Mouse (Mus musculus): ENCODE measurements around the gene Pdzk1ip1. TPM values are rescaled to one million over a fixed set of nuclear protein-coding genes. Genes with fewer than 3 reads are reported as not detected.

The Pdzk1ip1 gene
- total and polyA plus RNA-seq, 3 experiments, result 0.55 TPM; not detected in 2

DNA sequence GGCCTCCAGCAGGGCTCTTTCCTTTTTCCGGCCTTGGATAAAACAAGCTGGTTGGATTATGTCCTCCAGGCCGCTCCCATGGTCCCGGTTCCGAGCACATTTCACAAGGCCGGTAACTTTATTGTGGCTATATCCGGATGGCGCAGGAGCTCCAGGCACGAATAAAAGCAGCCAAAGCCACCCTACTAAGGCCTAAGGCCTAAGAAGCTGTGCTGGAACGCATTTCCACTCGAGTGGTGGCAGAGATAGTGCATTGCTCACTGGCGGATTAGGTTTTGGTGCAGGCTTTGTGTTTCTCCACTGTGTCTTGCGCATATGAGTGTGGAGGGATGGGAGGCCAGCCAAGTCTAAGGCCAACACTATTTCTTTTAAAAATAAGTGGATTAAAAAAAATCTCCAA lies 28.6 kb upstream of the Pdzk1ip1 start:
- Histone ChIP-seq H3K4me2 (ENCODE audit: insufficient read depth, low read depth, poor library complexity, severe bottlenecking) (no peak overlapping the region), H3K27ac (ENCODE audit: insufficient read depth, low read depth) (no peak overlapping the region), H3K9me3 (replicated peaks; ENCODE audit: low read length) (peaks cover 8% of the 10 kb centered on the region), H3K27me3 (replicated peaks) (peaks cover 87% of the 10 kb centered on the region), H3K79me2 (replicated peaks; ENCODE audit: control insufficient read depth, extremely low read depth, insufficient read depth, poor library complexity, severe bottlenecking) (no peaks in the 10 kb centered on the region), H3K4me1 (ENCODE audit: control insufficient read depth in 1 of 2, insufficient read depth in 2 of 2) (peaks cover 2 to 4% of the 10 kb centered on the region in 2 experiments; a peak in 1 of 4 replicates), H3K36me3 (replicated peaks in 1 of 2; ENCODE audit: control insufficient read depth in 1 of 2, insufficient read depth in 1 of 2, low read length in 1 of 2) (no peaks in the 10 kb centered on the region), H3K9ac (ENCODE audit: insufficient read depth, low read depth) (no peak overlapping the region), H3K4me3 (replicated peaks in 1 of 3; ENCODE audit: low read depth in 2 of 3, low read length in 2 of 3, poor library complexity in 1 of 3) (no peak overlapping the region)
- dilution Hi-C loops (cut with MboI; ENCODE audit: extremely low pct_ligation_motif_present, extremely low pct_unique_long_range_greater_than_20kb, low sequenced_read_pairs), result no loop called here
- TF ChIP-seq ELF1 (IDR thresholded peaks at IDR 0.05; ENCODE audit: low read depth, low read length), result no peak
- no peak for TF ChIP-seq NRF1 (IDR thresholded peaks at IDR 0.05; ENCODE audit: low read depth, low read length)
- TF ChIP-seq JUN (IDR thresholded peaks at IDR 0.05; ENCODE audit: insufficient read depth, low read depth, low read length), result no peak
- no peak for TF ChIP-seq ZC3H11A (IDR thresholded peaks at IDR 0.05; ENCODE audit: low read depth, low read length)
- no peak for TF ChIP-seq PAX5 (IDR thresholded peaks at IDR 0.05; ENCODE audit: low read length)
- TF ChIP-seq MAX (IDR thresholded peaks at IDR 0.05; ENCODE audit: low read length), result no peak
- TF ChIP-seq ETS1 (conservative IDR thresholded peaks at IDR 0.05; ENCODE audit: low read depth, low read length), result no peak
- TF ChIP-seq BHLHE40 (IDR thresholded peaks at IDR 0.05; ENCODE audit: low read depth, low read length), result no peak
- no peak for TF ChIP-seq MYC (IDR thresholded peaks at IDR 0.05; ENCODE audit: low read depth, low read length)
- TF ChIP-seq JUND (conservative IDR thresholded peaks at IDR 0.05; ENCODE audit: low read depth, low read length), result no peak
- in situ Hi-C loops (cut with MboI; ENCODE audit: low pct_ligation_motif_present, low pct_unique_long_range_greater_than_20kb, low sequenced_read_pairs), result no loop called here
- no peak for DNase-seq (ENCODE audit: extremely low read depth)

DNA sequence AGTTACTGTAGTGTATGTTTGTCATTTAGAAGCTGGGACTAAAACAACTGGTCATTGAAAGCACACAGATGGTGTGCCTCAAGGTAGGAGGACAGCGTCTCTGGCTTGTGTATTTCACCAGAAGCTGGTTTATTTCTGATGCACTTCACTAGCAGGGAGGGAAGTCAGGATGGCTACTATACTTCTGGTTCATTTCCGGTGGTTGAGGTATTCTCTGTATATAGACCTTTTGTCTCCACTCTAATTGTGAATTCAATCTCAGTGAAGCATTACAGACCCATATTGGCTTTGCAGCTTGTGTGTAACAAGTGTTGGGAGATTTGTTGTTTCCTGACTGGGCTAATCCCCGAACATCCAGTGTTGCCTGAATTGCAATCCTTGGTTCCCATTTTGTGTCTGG lies 27.8 kb upstream of the Pdzk1ip1 start:
- no peak overlapping the region for H3K27ac ChIP-seq (ENCODE audit: insufficient read depth, low read depth)
- dilution Hi-C loops (cut with MboI; ENCODE audit: extremely low pct_ligation_motif_present, extremely low pct_unique_long_range_greater_than_20kb, low sequenced_read_pairs), result no loop called here

GRCm38 (mm10) chr4:115062540-115062874 lies 26.0 kb upstream of the Pdzk1ip1 start:
- H3K4me3 ChIP-seq (replicated peaks in 1 of 3; ENCODE audit: low read depth in 2 of 3, low read length in 2 of 3, poor library complexity in 1 of 3), result peak overlapping the region in 2 of 3 experiments; percentile 25 to 61
- in situ Hi-C loops (cut with MboI; ENCODE audit: low pct_ligation_motif_present, low pct_unique_long_range_greater_than_20kb, low sequenced_read_pairs), result no loop called here
- H3K27ac ChIP-seq (ENCODE audit: insufficient read depth, low read depth), result no peak overlapping the region
- DNase-seq (ENCODE audit: extremely low read depth), result no peak
- dilution Hi-C loops (cut with MboI; ENCODE audit: extremely low pct_ligation_motif_present, extremely low pct_unique_long_range_greater_than_20kb, low sequenced_read_pairs), result no loop called here
- H3K4me2 ChIP-seq (ENCODE audit: insufficient read depth, low read depth, poor library complexity, severe bottlenecking), result peak overlapping the region; percentile 98
- H3K9me3 ChIP-seq (replicated peaks; ENCODE audit: low read length), result no peaks in the 10 kb centered on the region
- H3K27me3 ChIP-seq (replicated peaks), result peaks cover 86% of the 10 kb centered on the region
- H3K79me2 ChIP-seq (replicated peaks; ENCODE audit: control insufficient read depth, extremely low read depth, insufficient read depth, poor library complexity, severe bottlenecking), result no peaks in the 10 kb centered on the region
- peak overlapping the region; percentile 20; the same call in 1 of the 2 replicates for H3K9ac ChIP-seq (ENCODE audit: insufficient read depth, low read depth)
- H3K4me1 ChIP-seq (ENCODE audit: control insufficient read depth in 1 of 2, insufficient read depth in 2 of 2), result peaks cover 2 to 4% of the 10 kb centered on the region in 2 experiments; a peak in 1 of 4 replicates
- H3K36me3 ChIP-seq (replicated peaks in 1 of 2; ENCODE audit: control insufficient read depth in 1 of 2, insufficient read depth in 1 of 2, low read length in 1 of 2), result no peaks in the 10 kb centered on the region
- TF ChIP-seq CHD1 (IDR thresholded peaks at IDR 0.05; ENCODE audit: low read depth, low read length) (no peak), MAX (IDR thresholded peaks at IDR 0.05; ENCODE audit: low read length) (peak; percentile 2; the same call in 1 of the 2 replicates)

More for the DNA sequence above, 27.8 kb upstream of the Pdzk1ip1 start:
- H3K9me3 ChIP-seq (replicated peaks; ENCODE audit: low read length), result peaks cover 8% of the 10 kb centered on the region
- no peak for DNase-seq (ENCODE audit: extremely low read depth)
- H3K79me2 ChIP-seq (replicated peaks; ENCODE audit: control insufficient read depth, extremely low read depth, insufficient read depth, poor library complexity, severe bottlenecking), result no peaks in the 10 kb centered on the region
- TF ChIP-seq TCF12 (IDR thresholded peaks at IDR 0.05; ENCODE audit: low read depth, low read length) (no peak), HCFC1 (IDR thresholded peaks at IDR 0.05; ENCODE audit: low read depth, low read length) (no peak), POLR2A (IDR thresholded peaks at IDR 0.05; ENCODE audit: low read depth, low read length) (no peak)
- H3K9ac ChIP-seq (ENCODE audit: insufficient read depth, low read depth), result no peak overlapping the region
- H3K27me3 ChIP-seq (replicated peaks), result peaks cover 87% of the 10 kb centered on the region
- H3K4me2 ChIP-seq (ENCODE audit: insufficient read depth, low read depth, poor library complexity, severe bottlenecking), result no peak overlapping the region
- in situ Hi-C loops (cut with MboI; ENCODE audit: low pct_ligation_motif_present, low pct_unique_long_range_greater_than_20kb, low sequenced_read_pairs), result no loop called here
- H3K4me3 ChIP-seq (replicated peaks in 1 of 3; ENCODE audit: low read depth in 2 of 3, low read length in 2 of 3, poor library complexity in 1 of 3), result no peak overlapping the region
- H3K36me3 ChIP-seq (replicated peaks in 1 of 2; ENCODE audit: control insufficient read depth in 1 of 2, insufficient read depth in 1 of 2, low read length in 1 of 2), result no peaks in the 10 kb centered on the region
- H3K4me1 ChIP-seq (ENCODE audit: control insufficient read depth in 1 of 2, insufficient read depth in 2 of 2), result peaks cover 2 to 4% of the 10 kb centered on the region in 2 experiments; a peak in 1 of 4 replicates
